Mouse (Mus musculus): ENCODE measurements around the gene B3gnt7.

B3gnt7 gene

GRCm38 (mm10) chr1:86345956-86346355 lies 43.3 kb downstream of the B3gnt7 start:
- no peak for DNase-seq (ENCODE audit: low spot score)

- DNase-seq (ENCODE audit: low spot score): no peak
These were observed 44.5 kb downstream of the B3gnt7 start for GRCm38 (mm10) chr1:86346851-86347715.

DNA sequence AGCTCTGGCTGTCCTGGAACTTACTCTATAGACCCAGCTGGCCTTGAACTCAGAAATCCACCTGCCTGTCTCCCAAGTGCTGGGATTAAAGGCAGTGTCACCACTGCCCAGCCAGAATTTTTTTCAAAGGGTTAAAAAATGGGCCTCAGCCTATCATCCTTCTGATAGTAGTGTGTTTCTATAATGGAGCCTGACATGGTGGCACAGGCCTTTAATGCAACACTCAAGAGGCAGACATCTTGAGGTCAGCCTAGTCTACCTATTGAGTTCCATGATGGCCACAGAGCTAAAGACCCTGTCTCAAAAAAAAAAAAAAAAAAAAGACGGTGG lies 45.0 kb downstream of the B3gnt7 start:
- DNase-seq (ENCODE audit: low spot score): no peak

GRCm38 (mm10) chr1:86348083-86348482 lies 45.5 kb downstream of the B3gnt7 start:
- no peak for DNase-seq (ENCODE audit: low spot score)

GRCm38 (mm10) chr1:86348801-86349200 lies 46.2 kb downstream of the B3gnt7 start:
- DNase-seq (ENCODE audit: low spot score): no peak

- DNase-seq (ENCODE audit: low spot score): no peak
These were observed 46.6 kb downstream of the B3gnt7 start for GRCm38 (mm10) chr1:86349201-86349600.

GRCm38 (mm10) chr1:86349696-86350095 lies 47.1 kb downstream of the B3gnt7 start:
- no peak for DNase-seq (ENCODE audit: low spot score)

- DNase-seq (ENCODE audit: low spot score): no peak
These were observed 47.9 kb downstream of the B3gnt7 start for GRCm38 (mm10) chr1:86350576-86350975.

- no peak for DNase-seq (ENCODE audit: low spot score)
These were observed 51.6 kb downstream of the B3gnt7 start for GRCm38 (mm10) chr1:86354186-86354585.

Measured in embryo, embryonic 10.5 days (tissue).